Mouse (Mus musculus): Measurements from ENCODE around the gene Nrip2.

The Nrip2 gene

DNA sequence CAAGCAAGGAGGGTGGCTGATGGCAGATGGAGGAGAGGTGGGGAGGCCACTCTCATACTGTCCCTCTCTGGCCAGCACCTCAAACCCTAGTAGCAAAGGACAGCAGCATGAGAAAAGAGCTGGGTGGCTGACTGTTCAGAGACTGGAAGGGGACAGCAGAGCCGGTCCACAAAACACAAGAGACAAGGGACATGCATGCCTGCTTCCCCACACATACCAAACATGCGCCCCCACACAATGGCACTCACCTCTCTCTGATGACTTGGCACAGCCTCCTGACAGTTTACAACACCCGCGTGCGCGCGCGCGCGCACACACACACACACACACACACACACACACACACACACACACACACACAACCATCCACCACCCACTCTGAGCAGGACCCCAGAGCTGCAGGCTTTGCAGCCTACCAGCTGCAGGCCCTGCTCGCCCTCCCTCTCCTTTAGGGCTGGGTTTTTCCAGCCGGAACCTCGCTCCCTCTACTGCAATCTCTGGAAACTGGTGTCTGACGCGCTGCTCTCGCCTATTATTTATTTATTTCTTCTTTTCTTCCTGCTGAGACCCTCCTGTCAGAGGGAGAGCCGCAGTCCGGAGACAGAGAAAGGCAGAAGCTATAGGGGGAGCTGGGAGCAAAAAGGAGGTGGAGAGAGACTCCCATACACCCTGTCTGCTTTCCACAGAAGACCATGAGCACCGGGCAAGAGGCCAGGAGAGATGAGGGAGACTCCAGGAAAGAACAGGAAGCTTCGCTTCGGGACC is 507 bp downstream of the Nrip2 start:
- peak; percentile 63 for DNase-seq

- DNase-seq, result no peak
Measured at GRCm38 (mm10) chr6:128404708-128405107, 5.6 kb downstream of the Nrip2 start.

DNA sequence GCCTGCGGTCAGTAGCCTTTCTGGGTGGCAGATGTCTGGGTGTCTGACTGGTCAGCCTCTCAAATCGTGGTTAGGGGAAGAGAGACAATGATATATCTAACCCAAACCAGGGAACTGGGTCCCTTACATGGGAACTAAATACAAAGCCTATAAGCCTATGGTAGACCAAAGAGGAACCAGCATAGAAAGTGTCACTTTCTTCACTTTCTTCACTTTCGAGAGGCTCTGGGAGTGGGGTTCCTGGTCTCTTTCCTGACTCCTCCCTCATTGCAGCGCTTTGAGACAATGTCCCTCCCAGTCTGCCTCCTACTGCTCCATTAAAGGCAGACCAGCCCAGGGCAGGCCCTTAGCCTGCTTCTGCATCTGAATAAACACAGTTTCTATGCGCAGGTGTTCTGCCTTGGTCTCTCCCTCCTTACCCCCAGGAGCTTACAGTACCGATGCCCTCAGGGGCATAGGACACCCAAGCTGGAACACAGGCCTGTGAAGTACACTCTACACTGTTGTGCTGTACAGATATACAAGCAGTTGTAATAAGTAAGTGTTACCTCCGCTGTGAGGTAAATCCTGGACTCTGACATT is 9.5 kb downstream of the Nrip2 start:
- DNase-seq, result no peak

- no peak for DNase-seq
Measured at GRCm38 (mm10) chr6:128410305-128410704, 11.2 kb downstream of the Nrip2 start.

DNA sequence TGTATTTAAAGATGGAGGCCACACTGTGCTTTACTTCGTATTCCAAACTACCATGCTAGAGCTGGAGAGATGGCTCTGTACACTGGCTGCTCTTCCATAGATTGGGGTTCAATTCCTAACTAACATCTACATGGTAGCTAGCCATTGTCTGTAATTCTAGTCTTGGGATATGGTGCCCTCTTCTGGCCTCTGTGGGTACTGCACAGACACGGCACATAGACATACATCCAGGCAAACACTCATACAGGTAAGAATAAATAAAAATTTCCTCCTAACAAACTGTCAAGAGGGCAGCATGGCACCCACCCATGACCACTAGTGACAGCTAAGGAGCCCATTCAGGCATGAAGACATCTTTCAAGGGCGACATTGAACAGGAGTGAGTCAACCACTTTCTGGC is 12.0 kb downstream of the Nrip2 start:
- DNase-seq, result peak; percentile 76

- DNase-seq, result no peak
Measured at GRCm38 (mm10) chr6:128416169-128416568, 17.1 kb downstream of the Nrip2 start.

GRCm38 (mm10) chr6:128418076-128418475 is 19.0 kb downstream of the Nrip2 start:
- DNase-seq, result no peak

- no peak for DNase-seq
Measured at GRCm38 (mm10) chr6:128421036-128421435, 21.9 kb downstream of the Nrip2 start.

GRCm38 (mm10) chr6:128421480-128421879 is 22.4 kb downstream of the Nrip2 start:
- no peak for DNase-seq

- DNase-seq, result no peak
Measured at GRCm38 (mm10) chr6:128423496-128424268, 24.6 kb downstream of the Nrip2 start.

GRCm38 (mm10) chr6:128424269-128425019 is 25.3 kb downstream of the Nrip2 start, which contains the start of gene Itfg2:
Gene Itfg2 (minus strand): TSS chr6:128424931.
- peak; percentile 95 for DNase-seq

DNA sequence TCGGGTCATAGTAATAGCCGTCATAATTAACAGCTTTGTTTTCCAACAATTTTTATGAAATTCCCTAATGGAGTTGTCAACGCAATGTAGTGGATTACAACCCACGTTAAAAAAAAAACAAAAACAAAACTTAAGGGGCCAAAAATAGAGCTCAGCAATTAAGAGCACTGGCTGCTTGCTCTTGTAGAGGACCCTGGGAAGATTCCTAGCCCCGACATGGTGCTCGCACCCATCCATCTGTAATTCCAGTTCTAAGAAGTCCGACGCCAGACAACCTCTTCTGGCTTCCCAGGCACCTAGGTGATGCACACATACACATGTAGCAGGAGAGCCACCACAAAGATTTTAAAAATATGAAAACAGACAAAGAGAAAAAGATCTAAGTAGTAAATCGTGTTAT is 25.9 kb downstream of the Nrip2 start:
- no peak for DNase-seq

- DNase-seq, result no peak
Measured at GRCm38 (mm10) chr6:128427571-128427970, 28.5 kb downstream of the Nrip2 start.

DNA sequence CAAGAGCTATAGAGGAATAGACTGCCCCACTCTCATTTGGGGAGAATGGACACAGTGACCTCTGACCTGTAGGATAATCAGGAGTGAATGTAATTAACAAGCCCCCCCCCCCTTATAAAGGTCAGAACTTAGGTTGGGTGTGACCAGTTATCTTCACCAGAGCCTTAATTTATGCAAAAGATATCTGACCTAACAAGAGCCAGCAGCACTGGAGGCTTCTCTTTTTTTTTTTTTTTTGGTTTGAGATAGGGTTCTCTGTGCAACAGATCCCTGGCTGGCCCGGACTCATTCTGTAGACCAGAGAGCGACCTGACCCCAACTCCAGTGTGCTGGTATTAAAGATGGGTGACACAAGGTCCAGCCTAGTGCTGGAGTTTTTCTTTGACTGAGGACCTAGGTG is 30.2 kb downstream of the Nrip2 start:
- no peak for DNase-seq

DNA sequence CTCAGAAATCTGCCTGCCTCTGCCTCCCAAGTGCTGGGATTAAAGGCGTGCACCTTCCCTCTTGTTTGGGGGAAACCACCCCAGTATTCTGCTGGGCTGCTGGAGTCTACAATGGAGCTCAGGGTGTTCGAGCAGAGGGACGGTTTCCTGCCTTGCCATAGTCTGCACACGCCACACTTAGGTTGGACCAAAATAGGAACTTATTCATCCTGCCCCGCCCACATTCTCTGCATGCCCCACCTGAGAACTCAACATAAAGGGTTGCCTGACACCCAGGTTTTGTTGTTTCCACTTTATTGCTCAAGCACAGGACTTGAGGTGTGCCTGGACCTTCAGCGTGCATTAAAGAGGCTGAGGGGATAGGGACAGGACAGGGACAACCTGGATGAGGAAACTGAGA is 30.7 kb downstream of the Nrip2 start:
- no peak for DNase-seq

DNA sequence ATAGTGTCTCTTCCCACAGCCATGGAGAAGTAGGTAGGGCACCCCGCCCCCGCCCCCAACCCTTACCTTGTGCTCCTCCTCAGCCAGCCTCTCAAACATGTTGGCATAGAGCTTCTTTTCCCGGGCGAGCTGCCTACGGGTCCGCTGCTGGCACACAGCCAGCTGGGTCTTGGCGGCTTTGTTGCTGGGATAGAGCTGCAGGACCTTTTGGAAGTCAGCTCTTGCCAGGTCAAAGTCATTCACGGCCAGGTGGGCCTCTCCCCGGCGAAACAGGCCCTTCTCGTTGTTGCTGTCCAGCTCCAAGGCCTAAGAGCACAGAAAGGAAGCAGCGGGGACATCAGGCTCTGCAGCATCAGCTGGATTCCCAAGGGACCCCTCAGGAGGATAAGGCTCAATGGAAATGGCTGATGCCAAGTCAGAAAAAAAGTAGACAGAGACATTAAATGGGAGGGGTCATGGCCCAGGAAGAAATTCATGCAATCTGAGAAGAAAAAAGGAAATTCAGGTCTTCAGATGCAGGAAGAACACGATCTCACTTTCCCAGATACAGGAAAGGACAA is 33.3 kb downstream of the Nrip2 start:
- DNase-seq, result no peak

GRCm38 (mm10) chr6:128433566-128433965 is 34.5 kb downstream of the Nrip2 start:
- DNase-seq, result no peak

- no peak for DNase-seq
Measured at GRCm38 (mm10) chr6:128435474-128435873, 36.4 kb downstream of the Nrip2 start.

DNA sequence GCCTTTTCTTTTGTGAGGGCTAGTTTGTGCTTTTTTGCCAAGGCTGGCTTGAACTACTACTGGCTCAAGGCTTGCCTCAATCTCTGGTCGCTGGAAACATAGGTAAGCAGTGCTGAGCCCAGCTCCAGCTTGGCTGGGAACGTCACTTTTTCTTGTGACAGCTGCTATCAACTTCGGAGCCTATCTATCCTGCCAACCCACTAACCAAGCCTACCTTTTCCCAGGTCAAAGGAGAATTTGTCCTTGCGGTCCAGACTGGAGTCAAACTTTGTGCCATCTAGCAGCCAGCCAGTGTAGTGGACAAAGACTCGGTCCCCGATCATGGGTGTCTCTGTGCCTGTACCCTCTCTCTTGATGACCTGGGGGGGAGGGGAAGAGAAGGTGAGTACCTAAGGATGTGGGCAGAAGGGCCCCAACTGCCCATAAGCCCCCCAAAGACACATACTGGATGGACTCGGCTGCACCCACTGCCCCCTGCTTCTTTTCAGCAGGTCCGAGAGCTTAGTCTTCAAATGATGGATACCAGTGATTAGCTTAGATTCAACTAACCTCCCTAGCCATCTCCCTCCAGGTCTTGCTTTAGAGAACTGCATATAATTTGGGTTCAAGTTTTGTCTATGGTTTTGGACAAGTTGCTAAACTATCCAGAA is 37.4 kb downstream of the Nrip2 start:
- DNase-seq, result no peak

GRCm38 (mm10) chr6:128437288-128437687 is 38.2 kb downstream of the Nrip2 start:
- DNase-seq, result no peak

- peak; percentile 57 for DNase-seq
Measured at GRCm38 (mm10) chr6:128437731-128438316, 38.7 kb downstream of the Nrip2 start.
